Mouse (Mus musculus) c-Kit-positive CD71-positive TER-119-positive erythroid progenitor cells, embryonic 14.5 days (primary cell): ENCODE results near the gene Mpzl2.

ENCODE experiments used
- DNase-seq: peaks from one replicate; pipeline ENCODE4 v3.0.0-alpha.2; 2013; ENCODE audit warnings: low spot score

Gene Mpzl2

GRCm38 (mm10) chr9:45039499-45039898 is at the start of gene Mpzl2:
Mpzl2 (plus strand) TSS chr9:45039799.
- no peak for DNase-seq

DNA sequence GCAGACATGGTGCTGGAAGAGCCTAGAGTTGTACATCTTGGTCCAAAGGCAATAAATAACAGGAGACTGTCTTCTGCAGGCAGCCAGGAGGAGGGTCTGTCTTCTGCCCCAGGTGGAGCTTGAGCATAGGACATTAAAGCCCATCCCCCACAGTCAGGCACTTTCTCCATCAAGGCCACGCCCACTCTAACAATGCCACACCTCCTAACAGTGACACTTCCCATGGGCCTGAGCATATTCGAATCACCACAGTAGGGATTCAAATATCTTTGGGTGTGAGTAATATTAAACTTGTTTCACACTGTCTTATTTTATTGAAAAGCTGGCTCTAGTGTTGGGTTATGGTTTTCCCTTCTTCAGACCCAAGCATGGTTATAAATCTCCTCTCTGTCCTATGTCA is 47.8 kb upstream of the Mpzl2 start:
- no peak for DNase-seq

GRCm38 (mm10) chr9:44992271-44992670 is 47.3 kb upstream of the Mpzl2 start:
- DNase-seq, result no peak

DNA sequence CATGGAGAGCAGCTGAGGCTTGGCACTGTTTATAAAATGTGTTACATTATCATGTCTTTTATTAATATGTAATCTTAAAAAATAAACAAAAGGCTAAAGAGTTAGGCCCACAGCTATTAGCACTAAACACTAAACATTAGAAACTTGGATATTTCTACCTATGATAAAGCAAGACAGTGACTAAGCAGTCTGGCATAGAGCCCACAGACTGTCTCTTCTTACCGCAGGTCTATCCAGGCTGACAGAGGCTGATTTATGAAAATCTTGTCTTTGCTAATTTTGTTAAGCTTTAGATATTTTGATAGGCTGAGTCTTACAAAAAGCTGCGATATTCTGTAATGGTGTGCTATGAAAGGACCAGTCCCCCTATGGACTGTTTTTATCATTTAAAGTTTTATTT is 46.3 kb upstream of the Mpzl2 start:
- DNase-seq, result no peak

- no peak for DNase-seq
Measured at GRCm38 (mm10) chr9:44994962-44995361, 44.6 kb upstream of the Mpzl2 start.

DNA sequence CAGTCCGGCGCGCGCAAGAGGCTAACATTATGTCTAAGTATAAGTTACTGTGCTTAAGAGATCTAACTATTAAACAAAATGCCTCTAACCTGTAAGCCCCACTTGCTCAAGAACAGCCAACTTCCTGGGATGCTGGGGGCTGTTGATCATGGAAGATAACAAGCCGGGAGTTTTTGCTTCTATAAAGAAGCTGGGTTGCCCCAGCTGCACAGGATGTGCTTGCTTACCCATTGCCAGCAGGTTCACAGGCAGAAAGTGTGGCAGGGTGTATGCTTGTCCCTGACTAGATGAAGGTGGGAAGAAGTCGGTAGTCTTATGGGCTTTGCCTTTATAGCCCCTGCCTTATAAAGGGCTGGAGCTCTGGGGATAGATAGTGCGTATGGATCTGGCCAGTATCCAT is 43.0 kb upstream of the Mpzl2 start:
- DNase-seq, result no peak

DNA sequence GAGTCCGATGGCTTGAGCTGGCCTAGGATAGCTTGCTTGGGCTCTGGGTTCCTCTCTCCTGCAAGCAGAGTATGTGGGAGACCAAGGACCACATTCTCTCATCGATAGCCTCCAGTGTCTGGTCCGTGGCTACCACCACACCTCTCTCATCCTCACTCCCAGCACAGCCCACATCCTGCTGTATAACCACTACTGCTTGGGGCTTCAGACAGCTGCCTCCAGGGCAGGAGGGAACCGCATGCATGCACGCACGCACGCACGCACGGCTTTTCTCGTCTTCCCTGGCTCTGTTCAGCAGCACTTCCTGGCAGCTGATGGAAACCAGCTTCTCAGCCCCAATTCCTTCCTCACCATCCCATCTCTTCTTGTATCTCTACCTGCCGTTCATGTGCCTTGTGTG is 41.5 kb upstream of the Mpzl2 start:
- no peak for DNase-seq

GRCm38 (mm10) chr9:44999171-44999570 is 40.4 kb upstream of the Mpzl2 start:
- DNase-seq, result no peak

DNA sequence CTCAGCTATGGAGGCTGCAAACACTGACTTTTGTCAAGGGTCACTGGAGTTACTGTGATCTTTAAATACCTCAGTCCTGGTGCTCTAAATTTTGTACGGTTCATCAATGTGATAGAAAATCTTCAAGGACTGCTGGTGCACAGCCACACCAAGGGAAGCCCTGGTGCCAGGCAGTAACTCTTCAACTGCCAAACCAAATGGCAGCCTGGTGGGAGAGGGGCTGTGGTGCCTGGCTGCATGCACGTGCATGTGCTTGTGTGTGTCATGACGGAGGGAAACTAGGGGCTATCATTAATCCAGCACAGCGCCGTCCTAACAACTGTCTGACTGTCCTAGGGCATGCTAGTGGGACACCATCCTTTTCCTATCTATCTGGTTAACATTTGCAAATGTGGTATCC is 39.8 kb upstream of the Mpzl2 start:
- DNase-seq, result no peak

DNA sequence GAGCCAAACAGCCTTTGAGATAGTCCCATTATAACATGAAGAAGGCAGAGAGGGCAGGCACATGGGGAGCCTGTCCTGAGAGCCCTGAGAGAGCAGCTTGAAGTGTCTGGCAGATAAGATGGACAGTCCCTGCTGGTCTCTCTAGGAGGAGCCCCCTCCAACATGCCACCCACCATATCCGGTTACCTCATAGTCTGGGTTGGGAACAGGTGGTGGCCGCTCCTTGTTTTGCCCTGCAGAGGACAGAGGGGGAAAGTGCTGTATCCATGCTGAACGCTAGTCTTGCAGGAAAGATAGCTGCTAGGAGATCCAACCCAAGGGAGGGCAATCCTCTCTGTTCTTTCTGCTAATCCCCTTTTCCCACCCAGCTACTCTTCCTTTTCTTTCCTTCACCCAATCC is 39.4 kb upstream of the Mpzl2 start:
- no peak for DNase-seq

DNA sequence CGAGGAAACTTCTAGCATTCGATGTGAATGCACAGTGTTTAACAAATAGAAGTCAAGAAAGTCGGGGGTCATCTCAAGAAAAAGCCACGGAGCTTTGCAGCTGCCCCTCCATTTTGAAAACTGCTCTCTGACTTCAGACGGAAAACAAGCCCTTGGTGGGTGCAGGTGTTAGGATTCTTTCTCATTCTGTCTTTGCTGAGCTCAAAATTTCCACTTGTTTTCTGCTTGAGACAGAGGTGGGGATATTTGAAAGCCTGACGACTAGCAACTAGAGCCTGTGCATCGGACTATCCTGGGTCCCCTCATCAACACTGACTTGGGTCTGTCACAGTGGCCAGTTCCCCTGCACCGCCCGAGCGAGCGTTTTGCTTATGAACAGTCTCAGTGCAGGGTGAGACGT is 32.2 kb upstream of the Mpzl2 start:
- DNase-seq, result no peak

DNA sequence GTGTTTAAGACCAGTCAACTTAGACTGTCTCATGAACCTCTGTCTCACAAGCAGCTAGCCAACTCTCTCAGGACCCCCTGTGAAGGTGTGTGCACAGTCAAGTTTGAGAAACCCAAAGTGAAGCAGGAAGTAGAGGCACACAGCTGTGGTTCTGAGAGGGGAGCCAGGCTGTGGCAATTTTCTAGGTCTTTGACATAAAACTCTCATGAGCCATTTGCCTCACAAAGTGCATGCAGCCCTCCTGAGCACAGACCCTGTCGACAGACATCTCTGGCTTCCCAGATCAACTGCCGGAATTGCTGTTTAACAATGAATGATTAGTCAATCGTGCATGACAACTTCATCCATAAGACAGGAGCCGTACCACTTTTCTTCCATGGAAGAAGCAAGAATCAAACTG is 31.3 kb upstream of the Mpzl2 start:
- no peak for DNase-seq

DNA sequence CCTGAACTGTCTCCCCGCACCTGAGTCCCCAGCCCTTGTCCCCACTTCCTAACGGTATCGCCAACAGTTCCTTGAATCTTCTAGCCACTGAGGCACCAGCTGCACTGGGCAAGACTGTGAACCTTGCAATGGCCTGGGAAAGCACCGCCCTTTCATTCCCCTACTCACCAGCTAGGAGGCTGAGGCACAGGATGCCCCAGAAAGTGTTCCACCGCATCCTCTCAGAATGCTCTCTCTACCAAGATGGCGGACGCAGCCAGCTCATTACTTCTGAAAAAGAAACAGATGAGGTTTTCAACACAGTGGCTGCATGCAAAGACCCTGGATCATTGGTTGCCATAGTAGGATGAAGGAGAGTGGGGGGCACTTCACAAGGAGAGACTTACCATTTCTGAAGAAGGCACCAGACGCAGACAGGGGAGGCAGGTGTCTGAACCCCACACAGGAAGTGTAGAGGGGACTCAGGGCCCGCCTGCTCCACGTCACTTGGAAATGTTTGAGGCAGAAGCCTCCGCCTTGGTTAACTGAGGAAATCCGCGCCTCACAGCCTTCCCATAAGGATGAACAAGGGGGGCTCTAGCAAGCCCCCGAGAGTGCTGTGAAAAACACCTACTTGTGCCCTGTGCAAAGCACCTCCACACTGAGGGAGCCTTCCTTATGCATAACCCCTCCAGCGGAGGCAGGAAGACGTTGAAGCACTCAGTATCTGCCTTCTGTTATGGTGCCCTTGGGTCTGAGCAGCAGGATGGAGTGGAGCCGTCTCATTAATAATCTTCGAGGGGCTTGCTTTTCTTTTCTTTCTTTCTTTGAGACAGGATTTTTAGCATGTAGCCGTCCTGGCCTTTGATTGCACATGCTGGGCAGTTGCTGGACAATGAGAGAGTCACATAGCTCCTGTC is 30.2 kb upstream of the Mpzl2 start, which contains the start of gene Cd3e:
Gene Cd3e, minus strand, starts transcription at position 448 of the 899 bp plus-strand sequence.
- DNase-seq, result no peak

- DNase-seq, result no peak
Measured at GRCm38 (mm10) chr9:45010461-45010860, 29.1 kb upstream of the Mpzl2 start.

GRCm38 (mm10) chr9:45011291-45011690 is 28.3 kb upstream of the Mpzl2 start:
- no peak for DNase-seq

GRCm38 (mm10) chr9:45014879-45015278 is 24.7 kb upstream of the Mpzl2 start:
- no peak for DNase-seq

- DNase-seq, result no peak
Measured at GRCm38 (mm10) chr9:45015841-45016240, 23.8 kb upstream of the Mpzl2 start.

- DNase-seq, result no peak
Measured at GRCm38 (mm10) chr9:45018031-45018430, 21.6 kb upstream of the Mpzl2 start.

GRCm38 (mm10) chr9:45022800-45023199 is 16.8 kb upstream of the Mpzl2 start:
- DNase-seq, result peak; percentile 48

- no peak for DNase-seq
Measured at GRCm38 (mm10) chr9:45023638-45024037, 16.0 kb upstream of the Mpzl2 start.

GRCm38 (mm10) chr9:45024187-45024586 is 15.4 kb upstream of the Mpzl2 start:
- DNase-seq, result no peak

GRCm38 (mm10) chr9:45027376-45027775 is 12.2 kb upstream of the Mpzl2 start:
- no peak for DNase-seq

- DNase-seq, result no peak
Measured at GRCm38 (mm10) chr9:45030341-45030740, 9.3 kb upstream of the Mpzl2 start.

DNA sequence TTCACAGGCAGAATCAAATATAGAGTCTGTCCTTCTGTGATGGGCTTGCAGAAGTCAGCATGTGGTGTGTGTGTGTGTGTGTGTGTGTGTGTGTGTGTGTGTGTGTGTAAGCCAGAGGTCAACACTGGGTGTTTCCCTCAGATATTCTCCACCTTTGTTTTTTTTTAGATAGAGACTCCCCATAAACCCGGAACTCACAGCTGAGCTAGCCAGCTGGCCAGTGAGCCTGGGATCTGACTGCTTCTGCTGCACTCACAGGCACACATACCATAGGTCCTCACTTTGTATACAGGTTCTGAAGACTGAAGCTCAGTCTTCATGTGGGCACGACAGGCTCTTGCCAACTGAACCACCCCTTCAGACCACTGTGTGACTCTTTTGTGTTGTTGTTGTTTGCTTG is 7.3 kb upstream of the Mpzl2 start:
- no peak for DNase-seq
